Mouse (Mus musculus) telencephalon, adult 2 months (tissue): Measurements from ENCODE around the gene Skp2.
A peak's percentile ranks its signal among the peaks of the same experiment; 100 is the strongest.

ENCODE experiments used
- DNase-seq: peaks from one replicate; pipeline ENCODE4 v3.0.0-alpha.2; 2011; ENCODE audit warnings: low read depth, low spot score

The Skp2 gene

GRCm38 (mm10) chr15:9074671-9075070, 80.6 kb downstream of the Skp2 start:
- DNase-seq = no peak

GRCm38 (mm10) chr15:9074139-9074538, 81.1 kb downstream of the Skp2 start:
- DNase-seq = no peak

GRCm38 (mm10) chr15:9073684-9074083, 81.5 kb downstream of the Skp2 start:
- DNase-seq = no peak

GRCm38 (mm10) chr15:9073067-9073608, 82.1 kb downstream of the Skp2 start:
- DNase-seq = no peak

- DNase-seq = no peak
Observed at GRCm38 (mm10) chr15:9072630-9073029, 82.6 kb downstream of the Skp2 start.

GRCm38 (mm10) chr15:9071556-9072544, 83.4 kb downstream of the Skp2 start:
- no peak for DNase-seq

GRCm38 (mm10) chr15:9070912-9071555, 84.2 kb downstream of the Skp2 start, which contains the start of gene Nadk2:
Gene Nadk2 (plus strand): TSS chr15:9071260.
- DNase-seq = peak; percentile 98

- DNase-seq = no peak
Observed at GRCm38 (mm10) chr15:9070353-9070752, 84.9 kb downstream of the Skp2 start.

GRCm38 (mm10) chr15:9068881-9069280, 86.3 kb downstream of the Skp2 start:
- DNase-seq = no peak
